In genomic region chr3:106126999-106127398, GRCm38 (mm10) we compare ENCODE assay signal across 35 mouse cellular contexts. TPM values are rescaled to one million over a fixed set of nuclear protein-coding genes. Genes with fewer than 3 reads are reported as not detected.
"Had no signal": no experiment of that assay in that cellular context is flagged by ENCODE, and none has a peak within 500 bp of the region (broad histone marks: within the 10 kb centered on the region; RNA-seq: fewer than 3 reads in every experiment).

No protein-coding gene starts in this region.

- H3K9ac ChIP-seq: embryonic facial prominence, embryonic 12.5 days; embryonic facial prominence, embryonic 13.5 days; embryonic facial prominence, embryonic 15.5 days; forebrain, embryonic 12.5 days; forebrain, embryonic 13.5 days; forebrain, embryonic 15.5 days; forebrain, postnatal 0 days had no signal

- ATAC-seq: forebrain, embryonic 13.5 days; forebrain, embryonic 14.5 days; forebrain, embryonic 15.5 days; forebrain, embryonic 16.5 days; forebrain, postnatal 0 days had no signal

- H3K4me3 ChIP-seq: embryonic facial prominence, embryonic 10.5 days; embryonic facial prominence, embryonic 12.5 days; embryonic facial prominence, embryonic 13.5 days; embryonic facial prominence, embryonic 15.5 days; erythroblast, embryonic 14.5 days; forebrain, embryonic 10.5 days; forebrain, embryonic 12.5 days; forebrain, embryonic 13.5 days; forebrain, embryonic 15.5 days; gastrocnemius, adult 2 months; heart, adult 2 months had no signal

- H3K4me2 ChIP-seq: embryonic facial prominence, embryonic 12.5 days; embryonic facial prominence, embryonic 13.5 days; embryonic facial prominence, embryonic 15.5 days; forebrain, embryonic 12.5 days; forebrain, embryonic 13.5 days; forebrain, embryonic 15.5 days had no signal

- H3K36me3 ChIP-seq: embryonic facial prominence, embryonic 10.5 days; embryonic facial prominence, embryonic 12.5 days; embryonic facial prominence, embryonic 13.5 days; embryonic facial prominence, embryonic 15.5 days; forebrain, embryonic 10.5 days; forebrain, embryonic 12.5 days; forebrain, embryonic 15.5 days had no signal

- H3K27ac ChIP-seq: embryonic facial prominence, embryonic 10.5 days; embryonic facial prominence, embryonic 12.5 days; embryonic facial prominence, embryonic 13.5 days; embryonic facial prominence, embryonic 15.5 days; forebrain, embryonic 10.5 days; forebrain, embryonic 12.5 days; forebrain, embryonic 13.5 days; forebrain, embryonic 15.5 days; gastrocnemius, adult 2 months; heart, adult 2 months had no signal

- H3K4me1 ChIP-seq: embryonic facial prominence, embryonic 10.5 days; embryonic facial prominence, embryonic 12.5 days; embryonic facial prominence, embryonic 13.5 days; embryonic facial prominence, embryonic 15.5 days; forebrain, embryonic 10.5 days; forebrain, embryonic 12.5 days; forebrain, embryonic 13.5 days had no signal

- H3K27me3 ChIP-seq: embryonic facial prominence, embryonic 12.5 days; embryonic facial prominence, embryonic 13.5 days; embryonic facial prominence, embryonic 15.5 days; forebrain, embryonic 12.5 days; forebrain, embryonic 13.5 days; forebrain, embryonic 15.5 days had no signal

- H3K9me3 ChIP-seq: forebrain, embryonic 12.5 days; forebrain, embryonic 13.5 days; forebrain, embryonic 15.5 days had no signal

- DNase-seq: cerebellum, adult 2 months; cerebellum, adult 8-10 months; cerebellum, adult 9-10 months; cerebellum, adult 9-11 months; cerebellum, postnatal 10 days; cerebellum, postnatal 14 days; cerebellum, postnatal 25 days; cerebellum, postnatal 36 days; embryo, embryonic 11 days; forebrain, postnatal 0 days; gastrocnemius, adult 2 months; gastrocnemius, postnatal 10 days; gastrocnemius, postnatal 14 days; gastrocnemius, postnatal 25 days; gastrocnemius, postnatal 36 days; heart, adult 18-20 months; heart, adult 2 months had no signal

RNA-seq across cellular contexts. Expression of gene Chia1, which starts 14.0 kb away (rescaled TPM):
- total RNA-seq: common myeloid progenitor, adult 5-6 weeks; gastrocnemius, adult 2 months; gastrocnemius, postnatal 10 days; gastrocnemius, postnatal 14 days; gastrocnemius, postnatal 25 days; gastrocnemius, postnatal 36 days; gastrocnemius, postnatal 4 days; granulocyte monocyte progenitor cell, adult 5-6 weeks; heart, adult 18-20 months; heart, adult 2 months had no signal
- polyA plus RNA-seq: embryonic facial prominence, embryonic 11.5 days; embryonic facial prominence, embryonic 12.5 days; embryonic facial prominence, embryonic 13.5 days; erythroblast, embryonic 14.5 days; forebrain, embryonic 12.5 days had no signal

RNA-seq across cellular contexts. Expression of gene Chil3, which starts 40.4 kb away (rescaled TPM):
- total RNA-seq: forebrain, postnatal 0 days; gastrocnemius, adult 18-20 months; gastrocnemius, adult 2 months; gastrocnemius, adult 8-10 months; gastrocnemius, postnatal 14 days; gastrocnemius, postnatal 25 days; gastrocnemius, postnatal 36 days; heart, adult 18-20 months had no signal
- polyA plus RNA-seq: embryonic facial prominence, embryonic 10.5 days; embryonic facial prominence, embryonic 11.5 days; embryonic facial prominence, embryonic 12.5 days; embryonic facial prominence, embryonic 13.5 days; embryonic facial prominence, embryonic 15.5 days; erythroblast, embryonic 14.5 days; forebrain, embryonic 10.5 days; forebrain, embryonic 11.5 days; forebrain, embryonic 12.5 days; forebrain, embryonic 13.5 days; forebrain, embryonic 14.5 days; forebrain, embryonic 15.5 days; forebrain, embryonic 16.5 days had no signal
